Mouse (Mus musculus) NIH3T3 (cell line): ENCODE measurements around the gene Slc35f2.

Experiments
- DNase-seq: peaks from one replicate; pipeline ENCODE4 v3.0.0-alpha.2; 2012; ENCODE audit warnings: low read depth

Slc35f2 gene

DNA sequence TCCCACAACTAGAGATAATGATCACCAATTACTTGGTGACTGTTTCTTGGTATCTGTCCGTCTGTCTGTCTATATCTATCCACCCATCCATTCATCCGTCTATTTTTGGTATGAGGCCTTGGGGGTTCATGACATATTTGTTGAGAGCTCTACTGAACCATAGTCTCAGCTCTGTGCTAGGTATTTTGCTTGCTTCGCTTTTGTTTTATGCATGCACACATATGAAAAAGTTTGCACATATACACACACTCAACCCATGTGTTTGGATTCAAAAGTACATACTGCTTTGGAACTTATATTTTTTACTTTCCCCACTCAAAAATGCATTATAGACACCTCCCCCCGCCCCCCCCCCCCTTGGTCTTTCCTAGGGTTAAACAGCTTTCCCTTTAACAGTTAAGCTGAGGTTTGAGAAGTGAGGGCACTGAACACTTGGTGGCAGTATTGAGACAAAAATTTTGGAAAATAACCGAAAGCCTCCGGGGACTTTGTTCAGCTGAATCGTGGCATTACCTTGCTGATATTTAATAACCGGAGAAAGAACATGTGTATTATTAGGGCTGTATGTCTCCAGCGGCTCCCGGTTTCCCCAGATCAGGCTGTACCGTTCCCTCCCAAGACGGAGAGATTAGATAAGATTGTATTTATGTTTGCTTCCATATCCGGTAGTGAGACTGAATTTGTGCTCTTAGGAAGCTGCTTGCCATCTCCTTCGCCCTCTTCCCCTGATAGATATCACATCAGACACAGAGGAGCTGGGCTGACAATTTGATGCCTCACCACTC lies 57.9 kb downstream of the Slc35f2 start:
- peak; percentile 67 for DNase-seq

DNA sequence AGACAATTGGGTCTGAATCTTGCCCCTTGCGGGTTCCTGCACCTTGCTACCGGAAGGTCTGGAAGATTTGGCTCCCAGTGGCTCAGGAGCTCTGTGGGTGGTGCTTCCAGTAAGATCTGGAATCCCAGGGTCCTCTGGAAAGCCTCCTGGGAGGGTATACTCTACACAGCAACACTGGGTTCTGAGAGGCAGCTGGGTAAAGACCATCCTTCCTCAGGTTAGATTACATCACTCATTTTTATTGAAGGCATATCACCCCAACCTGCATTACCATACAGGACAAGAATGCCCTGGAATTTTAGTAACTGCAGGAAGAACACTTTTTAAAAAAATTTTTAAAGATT lies 58.5 kb downstream of the Slc35f2 start:
- no peak for DNase-seq

DNA sequence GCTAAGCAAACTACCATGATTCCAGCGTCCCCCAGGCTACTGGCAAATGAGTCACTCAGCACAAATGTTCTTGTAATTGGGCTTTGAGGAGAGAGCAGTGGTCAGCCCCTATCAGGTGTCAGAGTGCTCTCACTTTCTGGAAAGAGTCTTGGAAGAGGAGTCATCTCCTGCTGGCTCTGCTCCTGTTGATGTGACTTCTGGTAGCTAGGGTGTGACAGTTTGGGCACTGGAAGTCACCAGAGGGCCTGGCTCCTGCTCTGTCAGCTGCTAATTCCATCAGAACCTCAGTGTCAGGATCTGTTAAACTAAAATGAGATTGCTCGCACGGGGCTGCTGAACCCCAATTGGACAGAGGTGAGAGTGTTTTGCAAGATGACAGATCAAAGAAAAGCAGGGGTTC lies 63.7 kb downstream of the Slc35f2 start:
- DNase-seq = no peak

DNA sequence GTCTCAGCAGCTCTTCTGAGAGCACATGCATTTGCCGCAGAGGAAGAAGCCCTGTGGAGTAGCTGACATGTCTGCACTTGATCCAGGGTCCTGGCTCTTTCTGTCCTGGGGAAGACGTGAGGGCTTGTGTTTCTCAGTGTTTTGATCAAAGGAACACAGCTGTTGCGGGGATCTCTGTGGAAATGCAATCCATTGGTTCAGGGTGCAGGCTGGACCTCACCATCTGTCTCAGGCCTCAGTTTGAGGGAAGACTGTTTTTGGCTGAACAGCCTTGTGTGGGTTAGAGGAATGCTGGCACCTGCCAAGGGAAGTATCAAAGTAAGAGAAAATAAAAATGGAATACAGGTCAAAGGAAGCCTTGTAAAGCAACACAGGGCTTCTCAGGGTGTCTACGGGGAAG lies 64.6 kb downstream of the Slc35f2 start:
- DNase-seq = no peak

DNA sequence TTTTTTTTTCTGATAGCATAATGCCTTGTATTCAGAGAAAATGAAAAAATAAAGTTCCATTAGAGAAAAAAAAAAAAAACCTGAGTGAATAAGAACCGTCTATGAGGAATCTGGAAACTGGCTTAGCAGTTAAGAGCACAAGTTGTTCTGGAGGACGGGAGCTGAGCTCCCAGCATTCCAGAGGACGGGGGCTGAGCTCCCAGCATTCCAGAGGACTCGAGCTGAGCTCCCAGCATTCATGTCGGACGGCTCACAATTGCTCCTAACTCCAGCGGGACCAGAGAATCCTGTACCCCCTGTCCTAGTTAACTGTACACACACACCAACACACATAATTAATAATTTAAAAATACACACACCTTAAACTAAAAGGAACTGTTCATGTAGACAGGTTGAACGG lies 67.5 kb downstream of the Slc35f2 start:
- no peak for DNase-seq

DNA sequence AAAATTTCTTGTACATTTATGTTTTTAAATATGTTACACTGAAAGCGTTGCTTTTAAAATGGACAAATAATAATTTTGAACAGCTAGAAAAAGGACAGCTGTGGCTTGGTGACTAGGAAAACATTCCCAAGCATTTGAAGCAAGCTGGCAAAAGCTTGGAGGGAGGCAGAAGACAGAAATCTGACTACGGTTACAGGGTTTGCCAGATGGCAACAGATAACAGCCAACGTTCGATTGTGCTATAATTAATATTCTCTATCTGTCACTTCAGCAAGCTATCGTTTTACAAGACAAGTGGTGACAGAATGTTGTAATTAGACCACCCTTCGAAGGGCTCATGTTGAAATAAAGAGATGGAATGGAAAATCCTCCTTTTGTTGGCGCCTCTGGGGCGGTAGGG lies 77.2 kb downstream of the Slc35f2 start:
- DNase-seq = no peak

DNA sequence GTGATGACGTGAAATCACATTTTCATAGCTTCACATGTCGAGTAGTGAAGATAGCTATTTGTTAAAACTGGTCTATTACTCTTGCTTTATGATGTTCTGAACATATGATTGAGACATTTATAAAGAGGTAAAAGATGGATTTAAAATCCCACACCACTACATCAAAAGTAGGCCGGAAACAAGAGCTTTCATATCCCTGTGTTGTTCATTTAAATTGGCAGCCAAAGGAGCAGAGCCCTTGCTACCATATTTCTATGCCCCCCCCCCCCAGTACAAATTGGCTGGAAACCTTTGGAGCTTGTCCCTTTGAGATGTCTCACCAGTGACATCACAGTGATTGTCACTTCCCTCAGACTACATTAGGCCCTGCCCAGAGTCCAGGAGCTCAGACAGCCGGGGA lies 78.5 kb downstream of the Slc35f2 start, which contains the start of gene Sln:
Gene Sln, plus strand, starts transcription at position 301 of the 400 bp plus-strand sequence.
- no peak for DNase-seq

DNA sequence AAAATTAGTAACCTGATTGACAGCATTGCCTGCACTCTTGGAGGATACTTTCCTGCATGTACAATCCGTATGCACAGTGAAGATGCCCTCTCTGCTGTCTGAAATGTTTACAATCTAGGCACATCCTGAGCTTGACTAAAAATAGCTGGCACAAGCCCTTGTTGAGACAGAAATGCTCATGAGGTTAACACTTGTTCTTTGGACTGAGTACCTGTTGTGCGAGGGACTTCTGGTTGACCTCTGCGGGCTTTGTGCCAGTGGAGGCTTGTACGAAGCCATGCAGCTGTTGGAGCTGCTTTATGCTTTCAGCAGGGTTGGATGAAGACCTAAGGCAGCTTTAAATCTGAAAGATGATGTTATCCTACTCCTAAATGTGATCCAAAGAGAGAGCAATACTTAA lies 80.8 kb downstream of the Slc35f2 start:
- DNase-seq = no peak

DNA sequence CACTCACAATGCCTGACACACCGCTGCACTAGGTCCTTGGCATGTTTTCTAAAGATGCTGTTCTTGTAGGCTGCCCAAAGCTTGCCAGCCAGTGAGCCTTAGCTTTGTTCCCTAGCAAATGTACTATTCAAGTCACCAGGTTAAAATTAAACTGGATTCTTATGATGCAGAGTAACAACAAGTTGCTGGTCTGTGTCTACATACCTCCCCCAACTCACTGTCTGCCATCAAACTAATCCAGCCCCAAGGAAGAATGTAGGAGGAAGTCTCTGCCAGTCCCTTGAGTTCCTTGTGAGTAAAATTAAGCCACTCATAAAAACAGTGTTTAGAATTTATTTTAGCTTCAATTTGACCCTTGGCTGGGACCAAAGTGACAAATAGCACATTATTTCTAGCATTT lies 82.3 kb downstream of the Slc35f2 start:
- DNase-seq = no peak

DNA sequence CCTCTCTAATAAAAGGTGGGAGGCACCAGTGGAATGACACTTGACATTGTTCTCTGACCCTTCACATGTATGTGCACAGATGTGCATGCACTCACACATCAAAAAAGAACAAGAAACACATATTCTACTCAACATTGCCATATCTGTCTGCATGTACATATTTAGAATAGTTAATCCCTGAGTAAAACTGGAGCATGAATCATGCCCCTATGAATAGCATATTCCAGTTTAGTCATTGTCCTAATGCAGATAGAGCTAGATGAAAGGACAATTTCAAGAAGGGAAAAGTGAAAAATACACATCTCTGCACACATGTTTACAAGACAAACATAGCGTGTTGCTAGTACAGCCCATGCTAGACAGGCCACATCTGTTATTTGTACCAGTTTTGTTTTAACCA lies 83.2 kb downstream of the Slc35f2 start:
- peak; percentile 4 for DNase-seq

DNA sequence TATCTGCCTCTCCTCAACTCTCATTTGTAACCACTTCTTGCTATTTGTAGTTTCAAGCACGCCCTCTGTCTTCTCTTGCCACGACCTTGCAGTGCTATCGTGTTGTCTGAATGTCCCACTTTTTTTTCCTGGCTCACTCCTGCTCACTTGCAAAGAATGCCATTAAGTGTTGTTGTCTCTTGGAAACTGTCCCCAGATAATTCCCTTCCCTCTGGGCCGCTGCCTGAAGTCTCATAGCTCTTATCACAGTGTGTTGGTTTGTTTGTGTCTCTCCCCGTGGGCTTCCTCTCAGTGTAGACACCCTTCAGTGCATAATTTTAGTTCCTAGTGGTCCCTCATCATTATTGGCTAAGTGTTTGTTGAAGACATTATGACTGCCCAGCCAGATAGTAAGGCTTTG lies 86.5 kb downstream of the Slc35f2 start:
- no peak for DNase-seq
